Mouse (Mus musculus) hematopoietic stem cell, adult 5-6 weeks (primary cell): ENCODE results near the gene Agmo. TPM values are rescaled to one million over a fixed set of nuclear protein-coding genes. Genes with fewer than 3 reads are reported as not detected.

Source experiments
- ATAC-seq, 2 experiments: fragments of 125-278 bp in 1 of 2; replicated peaks in 1 of 2; 2 replicates each; pipeline ENCODE4 v1.8.0; 2016 to 2017; ENCODE audit warnings: inconsistent platforms in 2 of 2, mild to moderate bottlenecking in 2 of 2, moderate number of reproducible peaks in 2 of 2, low read depth in 1 of 2, moderate TSS enrichment in 1 of 2; ENCODE audit not compliant: low FRiP score in 2 of 2, poor library complexity in 2 of 2, severe bottlenecking in 2 of 2, insufficient read depth in 1 of 2, low TSS enrichment in 1 of 2
- total RNA-seq: library from RNA; stranded (forward); fragments of 172-1452, 232-1000 nt; gene quantifications from 2 replicates; pipeline ENCODE4 v1.2.3, GENCODE M21; 2017

Agmo gene
- total RNA-seq, 1 experiment from 2014 or later: 3.5 TPM

DNA sequence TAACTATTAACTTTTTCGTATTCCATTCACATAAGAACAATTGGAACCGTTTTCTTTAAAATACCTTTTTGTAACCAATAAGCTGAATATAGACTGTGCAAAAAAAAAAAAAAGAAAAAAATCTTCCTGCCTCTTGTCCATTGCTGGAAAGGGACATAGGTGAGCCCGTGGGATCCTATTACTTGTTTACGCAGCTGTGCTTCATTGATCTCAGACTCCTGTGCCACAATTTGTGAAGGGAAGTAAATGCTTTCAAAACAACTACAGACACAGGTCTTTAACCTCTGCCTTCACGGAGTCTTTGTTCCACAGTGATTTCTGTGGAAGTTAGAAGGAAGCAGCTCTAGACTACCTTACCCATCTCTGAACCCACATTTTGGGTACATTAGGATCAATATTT is 104.3 kb downstream of the Agmo start:
- no peak for ATAC-seq

DNA sequence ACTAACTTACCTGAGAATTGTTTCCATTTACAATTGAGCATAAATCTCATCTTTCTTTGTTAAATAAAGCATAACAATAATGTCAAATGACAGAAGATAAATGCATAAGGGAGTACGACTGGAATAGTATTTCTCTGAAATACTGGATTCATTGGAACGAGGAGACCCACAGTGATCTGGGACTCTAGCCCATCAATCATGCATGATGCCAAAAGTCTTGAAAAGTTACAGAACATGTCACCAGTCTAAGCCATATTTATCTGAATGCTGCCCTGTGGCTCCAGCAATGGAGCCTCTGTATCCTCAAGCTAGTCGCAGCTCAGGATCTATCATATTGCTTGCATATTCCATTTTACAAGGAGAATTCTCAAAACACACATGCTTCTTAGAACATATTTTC is 150.9 kb downstream of the Agmo start:
- ATAC-seq: no peak

DNA sequence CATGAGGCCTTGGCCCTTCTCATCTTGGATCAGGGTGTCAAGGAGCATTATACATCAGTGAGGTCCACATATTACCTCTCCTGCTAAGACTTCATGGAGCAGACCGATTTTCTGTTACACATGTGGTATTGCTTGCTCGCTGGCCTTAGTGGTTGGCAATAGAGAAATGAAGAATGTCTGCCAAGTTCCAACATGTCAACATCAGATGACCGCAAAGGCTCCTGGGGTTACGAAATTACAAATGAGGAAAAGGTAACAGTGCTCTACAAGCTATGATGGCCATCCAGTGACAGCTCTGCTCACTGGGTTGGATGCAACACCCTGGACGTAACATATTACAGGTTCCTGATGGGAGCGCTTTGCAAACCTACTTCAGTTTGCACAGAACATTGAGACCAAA is 161.1 kb downstream of the Agmo start:
- no peak for ATAC-seq

DNA sequence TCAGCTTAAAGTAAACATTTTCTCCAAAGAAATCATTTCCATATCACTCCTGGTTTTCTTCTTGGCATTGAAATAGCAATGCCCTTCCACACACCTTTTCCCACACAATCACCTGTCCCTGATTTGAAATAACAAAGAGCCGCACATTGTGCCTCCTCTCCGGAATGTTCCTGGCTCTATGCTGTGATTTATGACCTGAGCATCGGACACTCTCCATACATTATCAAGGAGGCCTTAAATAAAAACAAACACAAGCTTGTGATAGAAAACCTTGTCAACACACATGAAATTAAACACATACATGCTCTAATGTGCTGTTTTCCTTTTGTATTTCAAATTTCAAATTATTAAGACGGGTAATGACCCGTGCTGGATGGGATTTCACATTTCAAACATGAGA is 184.9 kb downstream of the Agmo start:
- ATAC-seq: no peak

DNA sequence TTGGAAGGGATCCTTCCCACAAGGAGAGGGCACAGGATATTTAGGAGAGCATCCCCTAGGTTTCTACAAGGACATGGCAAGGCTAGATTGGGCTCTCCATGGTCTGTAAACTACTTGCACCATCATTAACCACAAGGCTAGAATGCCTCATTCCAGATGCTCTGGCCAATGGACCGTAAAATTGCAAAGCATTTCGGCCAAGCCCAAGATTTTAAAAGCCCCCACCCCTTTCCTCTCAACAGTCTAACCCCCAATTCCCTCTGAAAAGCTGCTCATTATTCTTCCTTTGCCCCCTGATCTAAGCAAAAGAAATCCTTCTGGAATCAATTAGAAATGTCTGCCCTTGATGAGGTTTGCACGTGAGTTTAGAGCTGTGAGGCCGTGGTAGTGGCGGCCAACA is 185.3 kb downstream of the Agmo start:
- no peak for ATAC-seq

DNA sequence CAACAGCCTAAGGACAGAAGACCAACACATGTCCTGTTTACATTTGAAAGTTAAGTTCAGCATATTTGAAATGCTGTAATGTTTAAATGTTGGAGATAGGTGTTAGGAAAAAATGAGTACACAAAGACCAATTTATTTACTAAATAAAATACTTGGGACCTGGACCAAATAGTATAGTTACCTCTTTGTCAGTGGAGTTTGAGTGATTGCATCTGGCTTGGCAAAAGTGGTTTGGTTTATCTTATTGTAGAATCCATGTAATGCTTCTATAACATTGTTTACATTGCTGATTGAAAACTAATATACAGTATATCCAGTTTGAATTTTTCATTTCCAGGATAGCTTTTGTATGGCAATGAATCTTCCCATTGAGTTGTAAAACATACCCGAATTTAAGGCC is 193.0 kb downstream of the Agmo start:
- ATAC-seq: no peak

DNA sequence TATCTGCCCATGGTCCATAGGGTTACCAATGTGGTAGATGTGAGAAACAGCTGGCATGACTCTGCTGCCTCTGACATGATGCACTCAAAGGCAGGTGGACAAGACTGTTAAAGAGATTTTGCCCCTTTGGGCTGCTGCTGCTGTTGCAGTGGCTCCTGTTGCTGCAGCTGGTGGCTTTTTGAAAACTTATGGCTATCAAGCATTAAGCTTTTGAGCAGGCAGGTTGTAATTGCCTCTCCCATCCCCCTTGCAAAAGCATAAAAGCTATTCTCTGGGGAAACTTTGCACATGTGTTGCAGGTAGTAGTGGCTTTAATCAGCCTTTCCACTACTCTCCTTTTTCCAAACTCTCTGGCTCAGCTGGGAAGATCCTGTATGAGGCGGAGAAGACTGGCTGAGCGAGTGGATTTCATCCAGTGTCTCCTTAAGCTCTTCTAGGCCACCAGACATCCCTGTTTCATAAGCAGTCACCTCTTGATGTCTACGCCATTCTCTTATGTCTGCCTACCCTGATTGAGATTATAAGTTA is 201.1 kb downstream of the Agmo start:
- no peak for ATAC-seq

DNA sequence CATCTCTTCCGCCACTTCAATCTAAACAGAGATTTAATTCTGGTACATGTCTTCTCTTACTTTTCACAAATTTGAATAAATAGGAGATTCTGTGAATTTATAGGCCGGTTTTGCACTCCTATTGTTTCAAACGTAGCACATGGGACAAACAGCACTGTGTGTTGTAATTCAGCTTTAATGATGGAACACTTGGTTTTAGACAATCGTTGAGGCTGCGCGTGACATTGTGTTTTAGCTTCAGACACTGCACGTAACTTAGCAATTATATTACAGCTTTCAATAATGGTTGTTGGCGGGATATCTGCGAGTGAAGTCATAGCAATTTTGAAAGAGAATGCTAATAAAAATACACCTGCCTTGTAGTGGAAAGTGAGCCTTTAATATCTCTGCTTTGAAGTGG is 203.8 kb downstream of the Agmo start:
- no peak for ATAC-seq

DNA sequence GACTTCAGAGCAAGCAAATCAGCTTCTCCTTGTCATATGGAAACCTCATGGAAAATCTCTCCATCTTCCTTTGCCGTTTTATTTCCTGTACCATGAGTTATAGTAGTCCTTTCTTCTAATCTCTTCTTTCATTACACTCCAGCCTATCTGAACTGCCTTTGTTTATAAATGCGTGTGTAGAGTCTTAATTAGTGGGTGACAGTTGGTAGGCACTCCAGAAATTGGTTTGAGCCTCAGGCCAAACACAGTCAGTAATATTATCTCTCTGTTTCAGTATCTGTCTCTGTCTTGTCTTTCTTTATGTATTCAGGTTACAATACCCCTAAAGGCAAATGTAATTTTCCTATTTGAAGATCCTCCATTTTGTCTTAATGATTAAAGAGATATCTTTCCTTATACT is 208.2 kb downstream of the Agmo start:
- ATAC-seq: no peak

DNA sequence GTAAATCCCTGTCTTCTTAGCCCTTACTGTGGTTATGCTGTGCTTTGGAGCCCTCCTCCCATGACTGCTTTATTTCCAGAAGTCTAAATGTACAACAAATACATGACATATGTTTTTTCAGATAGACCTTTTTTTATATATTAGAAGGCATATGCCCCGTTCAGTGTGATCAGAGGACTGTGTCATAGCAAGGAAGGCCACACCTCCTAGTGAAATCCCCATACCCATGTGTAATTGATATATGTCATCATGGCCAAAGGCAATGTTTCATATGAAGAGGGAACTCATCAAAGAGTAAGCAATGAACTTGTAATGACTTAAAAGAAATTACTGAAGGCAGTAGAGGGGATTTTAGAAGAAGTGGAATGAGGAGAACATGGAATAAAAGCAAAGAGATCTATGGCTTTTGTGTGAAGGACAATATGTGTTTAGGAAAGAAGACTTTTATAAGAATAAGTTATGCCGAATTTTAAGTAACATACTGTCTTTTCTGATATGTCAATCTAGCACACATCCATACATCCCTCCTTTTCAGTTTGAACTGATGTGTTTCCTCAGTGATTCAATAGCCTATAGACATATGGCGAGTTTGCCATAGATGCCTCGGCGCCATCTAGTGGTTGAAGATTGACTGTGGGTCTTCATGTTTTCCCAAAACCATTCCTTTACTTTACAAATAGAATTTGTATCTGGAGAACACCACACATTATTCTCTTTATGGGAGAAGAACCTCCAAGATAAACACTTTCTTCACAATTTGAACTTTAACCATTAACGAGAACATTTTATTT is 209.1 kb downstream of the Agmo start:
- peak; percentile 42 to 65; a peak in 2 of 4 replicates for ATAC-seq

DNA sequence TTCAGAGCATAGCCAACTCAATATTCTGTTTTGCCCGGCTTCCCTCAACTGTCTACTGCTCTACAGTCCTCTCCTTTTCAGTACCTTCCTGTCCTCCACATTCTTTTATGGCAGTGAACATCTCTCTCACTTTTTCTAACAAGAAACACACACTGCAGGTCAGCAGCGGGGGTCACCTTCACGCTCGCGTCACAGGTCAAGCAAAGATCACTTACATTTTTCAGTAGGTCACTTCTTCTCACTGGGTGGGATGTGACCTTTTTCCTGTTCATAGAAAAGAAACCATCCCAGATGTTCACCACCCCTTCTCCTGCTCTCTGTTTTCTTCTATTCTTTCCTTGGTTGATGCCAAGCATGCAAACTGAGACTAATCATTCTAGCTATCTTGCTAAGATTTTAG is 230.2 kb downstream of the Agmo start:
- no peak for ATAC-seq

DNA sequence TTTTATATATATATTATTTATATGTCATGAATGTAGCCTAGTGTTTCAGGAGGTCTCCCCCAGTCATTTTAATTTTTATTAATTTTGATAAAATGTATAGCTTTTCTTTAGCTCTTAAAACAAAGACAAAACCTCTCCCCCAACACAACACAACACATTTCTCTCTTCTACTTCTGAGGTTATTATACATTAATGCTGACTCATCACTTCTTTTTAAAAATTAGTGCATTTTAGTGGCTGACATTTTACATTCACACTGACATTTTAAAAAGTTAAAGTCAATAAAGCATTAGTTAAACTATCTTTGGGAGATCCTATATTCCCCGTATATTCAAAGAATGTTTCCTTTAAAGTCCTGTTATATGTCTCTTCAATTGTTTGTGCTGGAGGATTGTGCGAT is 235.4 kb downstream of the Agmo start:
- no peak for ATAC-seq

DNA sequence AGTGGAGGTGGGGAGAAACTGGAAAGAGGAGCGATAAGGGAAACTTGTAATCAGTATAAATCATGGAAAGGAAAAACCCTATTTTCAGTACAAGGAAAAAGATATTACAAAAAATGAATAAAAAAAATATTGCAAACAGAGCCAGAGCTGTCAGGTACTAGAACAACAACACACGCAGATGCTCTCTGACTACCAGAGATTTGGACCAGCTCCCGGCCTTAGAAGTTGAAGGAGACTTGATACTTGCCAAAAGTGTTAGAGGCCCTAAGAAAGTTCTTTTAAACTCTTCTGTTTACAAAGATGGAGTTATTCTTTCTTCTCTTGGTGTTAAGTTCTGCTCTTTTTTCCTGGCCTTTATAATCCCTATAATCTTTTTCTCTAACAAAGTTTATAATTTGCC is 246.6 kb downstream of the Agmo start:
- no peak for ATAC-seq

DNA sequence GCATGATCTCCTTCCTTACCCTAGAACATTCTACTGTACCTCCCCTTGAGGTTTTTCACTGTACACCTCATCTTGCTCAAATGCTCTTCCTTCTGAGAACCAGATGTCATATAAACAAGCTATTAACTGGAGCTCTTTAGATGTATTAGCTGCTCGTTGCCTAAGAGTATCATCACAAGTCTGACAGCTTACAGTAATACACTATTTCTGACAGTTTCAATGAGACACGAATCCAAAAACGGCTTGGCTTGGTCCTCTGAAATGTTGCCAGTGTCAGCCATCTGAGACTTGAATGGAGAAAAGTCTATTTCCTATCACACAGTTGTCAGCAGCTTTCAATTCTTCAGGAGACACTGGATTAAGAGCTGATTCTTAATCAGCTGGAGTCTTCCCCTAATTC is 257.4 kb downstream of the Agmo start:
- ATAC-seq: no peak

DNA sequence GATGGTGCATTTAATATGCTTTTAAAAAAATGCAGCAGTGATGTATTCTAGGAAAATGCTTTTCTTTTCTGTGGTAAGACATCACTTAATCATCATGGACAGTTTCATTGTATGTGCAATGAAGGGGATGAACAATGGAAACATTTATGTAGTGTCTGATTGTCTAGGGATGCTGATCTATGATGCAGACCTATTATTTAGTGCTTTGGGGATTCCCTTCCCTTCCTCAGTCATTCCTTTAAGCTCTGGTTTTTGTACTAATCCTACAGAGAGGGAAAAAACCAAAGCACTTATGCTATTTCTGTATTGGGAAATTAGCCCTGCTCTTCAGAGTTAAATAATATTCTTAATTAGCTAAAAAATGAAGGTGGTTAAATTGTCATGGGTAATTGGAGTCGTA is 266.0 kb downstream of the Agmo start:
- no peak for ATAC-seq

DNA sequence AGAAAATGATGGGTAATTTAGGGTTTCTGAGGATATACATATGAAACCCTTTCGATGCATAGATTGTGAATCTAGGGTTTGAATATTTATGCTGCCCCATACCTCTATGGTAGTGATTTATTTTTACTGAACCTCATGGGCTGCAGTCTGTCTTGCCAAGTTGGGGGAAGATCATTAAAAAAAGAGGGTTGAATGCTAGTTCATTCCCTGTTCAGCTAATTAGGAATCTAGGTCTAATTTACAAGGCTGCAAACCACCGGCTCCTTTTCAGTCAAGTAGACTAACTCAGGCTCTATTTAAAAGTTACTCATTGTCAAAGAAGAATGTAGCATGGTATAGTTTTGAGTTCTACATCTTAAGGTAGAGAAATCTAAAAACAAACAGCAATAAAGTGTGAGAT is 266.4 kb downstream of the Agmo start:
- no peak for ATAC-seq

DNA sequence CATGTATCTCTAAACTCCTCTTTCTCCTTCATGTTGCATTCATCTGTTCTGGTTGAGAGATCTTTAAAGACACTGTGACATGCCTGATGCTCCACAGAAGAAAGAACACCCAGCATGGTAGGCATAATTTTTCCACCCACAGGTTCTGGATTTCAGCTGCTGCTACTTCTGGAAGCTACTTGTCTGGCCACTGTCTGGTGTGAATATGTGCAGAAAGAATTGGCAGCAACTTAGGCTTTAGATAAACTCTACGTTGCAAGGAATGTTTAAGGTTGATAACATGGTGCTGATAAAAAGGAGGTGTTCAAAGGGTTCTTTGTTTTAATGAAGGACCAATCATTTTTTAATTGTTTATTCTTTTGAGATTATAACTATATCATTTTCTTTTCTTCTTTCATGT is 280.3 kb downstream of the Agmo start:
- no peak for ATAC-seq

DNA sequence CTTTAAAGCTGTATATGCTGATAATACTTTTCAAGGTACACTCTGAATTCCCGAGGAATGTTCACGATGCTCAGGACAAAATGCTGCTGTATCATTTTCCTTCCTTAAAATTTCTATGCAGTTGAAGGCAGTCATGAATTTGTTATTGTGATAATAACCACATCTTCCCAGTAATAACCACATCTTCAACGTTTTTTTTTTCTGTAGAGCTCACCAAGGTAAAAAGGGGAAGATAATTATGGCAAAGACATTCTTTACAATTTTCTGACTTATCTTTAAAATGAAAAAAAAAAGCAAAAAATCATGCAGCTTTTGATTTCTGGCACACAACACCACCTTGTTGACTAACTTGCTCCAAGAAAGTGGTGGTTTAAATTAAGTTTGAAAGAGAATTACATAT is 283.2 kb downstream of the Agmo start:
- ATAC-seq: no peak

DNA sequence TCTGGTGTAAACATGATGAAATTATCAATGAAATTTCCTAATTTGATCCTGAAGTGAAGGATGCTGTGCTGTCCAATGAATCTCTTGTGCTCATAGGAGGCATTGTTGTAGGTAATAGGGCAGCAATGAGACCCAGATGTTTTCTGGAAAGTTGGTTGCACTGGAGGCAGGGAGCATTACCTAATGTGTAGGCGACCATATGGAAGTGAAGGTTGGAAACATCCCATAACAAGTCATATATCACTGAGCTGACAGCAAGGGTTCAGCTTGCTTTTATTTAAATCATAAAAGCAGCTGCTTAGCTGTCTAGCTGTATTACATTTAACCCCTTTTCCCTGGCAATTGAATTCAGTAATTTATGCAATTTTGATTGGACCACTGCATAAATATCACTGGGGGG is 299.6 kb downstream of the Agmo start:
- ATAC-seq: no peak
